Mouse (Mus musculus): ENCODE results near the gene Tnfrsf9.
"Not testable (repeated sequence)": the region's sequence is repeated elsewhere in the genome, so short reads cannot be mapped to it uniquely, and the experiment has no call there.

DNA sequence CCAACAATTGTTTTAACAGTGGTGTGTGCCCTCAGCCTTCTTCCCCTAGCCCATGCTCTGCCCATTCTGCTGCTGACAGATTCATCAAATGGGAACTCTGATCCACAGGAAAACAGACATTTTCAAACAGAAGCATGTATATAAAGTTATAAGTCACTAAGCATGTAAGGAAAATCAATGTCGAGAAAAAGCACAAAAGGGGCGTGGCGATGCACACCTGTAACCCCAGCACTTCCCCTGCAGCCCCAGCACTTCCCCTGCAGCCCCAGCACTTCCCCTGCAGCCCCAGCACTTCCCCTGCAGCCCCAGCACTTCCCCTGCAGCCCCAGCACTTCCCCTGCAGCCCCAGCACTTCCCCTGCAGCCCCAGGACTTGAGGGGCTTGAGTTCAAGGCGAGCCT is 39.9 kb upstream of the Tnfrsf9 start:
- TF ChIP-seq CTCF (IDR thresholded peaks at IDR 0.05; ENCODE audit: insufficient read depth, low read length); POLR2A (IDR thresholded peaks at IDR 0.05; ENCODE audit: borderline replicate concordance, extremely low read depth, low read depth, low read length): not testable (repeated sequence)

Measured in lung, adult 2 months (tissue).